Mouse (Mus musculus) embryonic facial prominence, embryonic 10.5 days (tissue): ENCODE measurements at regions not wholly inside any gene's neighbourhood (a gene's known extent, or its start where the extent isn't known, plus 50 kb on each side); places are given as distances from the start of the nearest gene placed in this dataset.
A peak's percentile ranks its signal among the peaks of the same experiment; 100 is the strongest.

Source experiments
- DNase-seq: peaks from one replicate; pipeline ENCODE4 v3.0.0-alpha.2; 2017; ENCODE audit warnings: low spot score
- H3K27ac ChIP-seq: fragments of 300-500 bp; sonication (generic); replicated peaks from 2 replicates; pipeline ENCODE4 v1.5.1; 2016; ENCODE audit warnings: mild to moderate bottlenecking
- H3K27me3 ChIP-seq: fragments of 300-500 bp; sonication (generic); replicated peaks from 2 replicates; pipeline ENCODE4 v1.6.1; 2016; ENCODE audit warnings: low read depth, mild to moderate bottlenecking; ENCODE audit not compliant: poor library complexity, severe bottlenecking
- H3K36me3 ChIP-seq: fragments of 300-500 bp; sonication (generic); replicated peaks from 2 replicates; pipeline ENCODE4 v1.6.1; 2016; ENCODE audit warnings: mild to moderate bottlenecking, moderate library complexity
- H3K4me1 ChIP-seq: fragments of 300-500 bp; sonication (generic); 2 replicates; pipeline ENCODE4 v1.6.1; 2016
- H3K4me3 ChIP-seq: fragments of 300-500 bp; sonication (generic); 2 replicates; pipeline ENCODE4 v1.5.1; 2016; ENCODE audit warnings: mild to moderate bottlenecking, moderate library complexity
- H3K9me3 ChIP-seq: fragments of 300-500 bp; sonication (generic); 2 replicates; pipeline ENCODE4 v1.6.1; 2016; ENCODE audit warnings: mild to moderate bottlenecking
- WGBS: fragments of 180-500 bp; shearing (Covaris S2); methylation state at CpG from one replicate; pipeline ENCODE4 v1.1.7; 2016; 5-methylcytosine and 5-hydroxymethylcytosine counted together

DNA sequence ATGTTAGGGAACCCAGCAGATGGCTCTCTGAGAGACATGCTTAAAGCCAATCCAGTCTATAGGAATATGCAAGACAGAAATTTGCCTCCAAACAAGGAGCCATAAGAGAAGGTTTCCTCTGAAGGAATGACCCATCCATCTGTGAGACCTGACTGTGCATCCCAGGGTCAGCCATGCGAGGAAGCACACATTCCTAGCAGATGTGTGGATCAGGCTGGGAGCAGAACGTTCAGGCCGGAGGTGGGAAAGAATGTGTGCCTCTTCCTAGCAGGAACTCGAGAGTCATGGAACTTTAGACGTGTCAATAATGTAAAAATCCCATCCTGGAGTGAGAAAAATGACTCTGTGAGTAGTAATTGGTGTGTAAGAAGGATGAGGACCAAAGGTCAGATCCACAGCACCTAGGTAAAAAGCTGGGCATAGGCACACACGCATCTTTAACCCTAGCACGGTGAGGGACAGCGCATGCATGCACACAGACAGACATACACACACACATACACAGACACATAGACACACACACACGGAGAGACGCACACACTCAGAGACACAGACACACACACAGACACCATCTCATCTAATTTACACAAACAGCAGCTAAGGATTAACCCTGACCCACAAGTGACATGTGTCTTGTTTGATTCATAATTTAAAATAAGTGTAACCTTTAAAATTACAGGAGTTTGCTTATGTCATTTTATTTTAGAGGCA is 51.5 kb upstream of the Etv6 start:
- Histone ChIP-seq H3K9me3 (no peaks in the 10 kb centered on the region), H3K4me3 (no peak overlapping the region), H3K4me1 (peaks cover 31% of the 10 kb centered on the region), H3K27ac (no peak overlapping the region), H3K27me3 (no peaks in the 10 kb centered on the region), H3K36me3 (no peaks in the 10 kb centered on the region)
- no peak for DNase-seq
- WGBS = 81% methylated on average over 10 of the region's 10 CpGs

DNA sequence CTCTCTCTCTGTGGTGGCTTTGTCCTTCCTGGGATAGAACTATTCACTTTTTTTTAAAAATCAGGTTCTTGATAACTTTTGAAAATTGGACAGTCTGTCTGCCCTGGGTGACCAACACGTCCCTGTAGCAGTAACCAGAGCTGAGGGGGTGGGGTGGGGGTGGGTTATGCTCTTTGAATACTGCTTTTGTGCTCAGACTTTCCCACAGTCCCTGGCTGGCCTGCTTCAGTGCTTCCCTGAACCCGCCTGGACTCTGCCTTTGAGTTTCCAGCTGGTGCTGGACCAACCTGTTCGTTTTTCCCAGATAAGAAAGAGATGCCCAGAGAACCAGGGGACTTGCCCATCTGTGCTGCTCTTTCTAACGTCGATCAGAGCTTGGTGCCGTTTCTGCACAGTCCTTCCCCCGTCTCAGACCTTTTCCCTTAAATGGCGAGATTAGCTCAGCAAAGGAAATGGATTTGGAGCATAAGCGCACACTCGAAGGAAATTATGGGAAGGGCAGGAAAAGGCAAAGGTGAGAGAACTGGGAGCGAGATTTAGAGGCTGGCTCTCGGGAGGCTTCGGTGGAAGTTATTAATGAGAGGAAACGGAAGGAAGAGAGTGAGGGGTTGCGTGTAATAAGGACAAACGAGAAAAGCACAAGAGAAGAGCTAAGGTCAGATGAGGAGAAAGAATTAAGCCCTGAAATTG is 50.7 kb upstream of the Etv6 start:
- Histone ChIP-seq H3K27ac (peak overlapping the region; percentile 35; the same call in 1 of the 2 replicates), H3K9me3 (no peaks in the 10 kb centered on the region), H3K4me3 (no peak overlapping the region), H3K27me3 (no peaks in the 10 kb centered on the region), H3K36me3 (no peaks in the 10 kb centered on the region), H3K4me1 (peaks cover 33% of the 10 kb centered on the region)
- 35% methylated on average over 16 of the region's 16 CpGs for WGBS
- DNase-seq = no peak
